Mouse (Mus musculus) kidney, postnatal 10 days (tissue): ENCODE results near the gene Kat5.

Experiments
- DNase-seq: peaks from one replicate; pipeline ENCODE4 v3.0.0; 2021; ENCODE audit warnings: mixed read lengths

The Kat5 gene

DNA sequence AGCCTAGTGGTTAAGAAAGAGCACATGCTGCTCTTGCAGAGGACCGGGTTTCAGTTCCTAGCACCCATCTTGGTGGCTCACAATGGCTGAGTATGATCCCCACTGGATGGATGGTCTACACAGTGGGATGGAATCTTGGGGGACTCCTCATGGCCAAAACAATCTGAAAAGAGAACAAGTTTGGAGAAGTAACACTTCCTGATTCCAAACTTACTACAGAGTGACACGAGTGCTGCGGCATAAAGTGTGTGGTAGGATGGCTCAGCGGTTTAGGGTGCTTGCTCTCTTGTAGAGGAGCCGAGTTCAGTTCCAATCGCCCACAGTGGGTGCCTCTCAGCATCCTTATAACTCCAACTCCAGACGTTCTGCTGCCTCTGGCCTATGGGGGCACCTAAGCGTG lies 15.3 kb upstream of the Kat5 start:
- DNase-seq, result no peak

DNA sequence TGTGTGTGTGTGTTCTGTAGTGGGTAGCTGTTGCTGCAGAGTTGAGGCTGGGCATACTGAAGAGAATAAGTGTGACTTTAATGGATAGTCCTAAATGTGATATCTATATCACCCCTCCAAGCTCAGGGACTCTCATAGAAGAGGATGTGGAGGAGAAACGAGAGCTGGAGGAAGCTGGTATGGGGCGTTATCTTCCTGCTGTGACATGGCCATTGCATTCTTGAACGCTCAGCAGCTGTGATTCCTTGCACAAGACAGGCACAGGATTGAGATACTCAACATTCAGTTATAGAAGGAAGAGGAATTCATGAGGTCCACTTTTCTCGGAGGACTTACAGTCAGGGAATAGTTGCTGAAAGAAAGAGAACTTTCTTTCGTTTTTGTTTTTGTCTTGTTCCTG lies 11.8 kb upstream of the Kat5 start:
- no peak for DNase-seq

DNA sequence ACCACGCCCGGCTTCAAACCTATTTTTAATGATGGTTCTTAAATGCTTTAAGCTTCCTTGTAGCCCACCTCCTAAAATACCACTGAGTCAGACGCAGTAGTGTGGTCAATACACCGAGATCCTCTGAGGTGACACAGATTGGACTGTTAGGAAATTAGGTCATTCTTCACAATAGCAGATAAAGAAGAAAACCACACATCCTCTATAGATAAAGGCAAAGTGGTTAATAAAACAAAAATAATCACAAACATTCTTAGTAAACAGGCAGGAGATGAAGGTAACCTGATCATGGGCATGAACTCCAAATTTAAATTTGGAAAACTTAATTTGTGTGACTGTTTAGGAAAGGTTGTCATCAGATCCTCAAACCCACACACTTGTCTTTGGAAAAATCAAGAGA lies 10.0 kb upstream of the Kat5 start:
- no peak for DNase-seq

DNA sequence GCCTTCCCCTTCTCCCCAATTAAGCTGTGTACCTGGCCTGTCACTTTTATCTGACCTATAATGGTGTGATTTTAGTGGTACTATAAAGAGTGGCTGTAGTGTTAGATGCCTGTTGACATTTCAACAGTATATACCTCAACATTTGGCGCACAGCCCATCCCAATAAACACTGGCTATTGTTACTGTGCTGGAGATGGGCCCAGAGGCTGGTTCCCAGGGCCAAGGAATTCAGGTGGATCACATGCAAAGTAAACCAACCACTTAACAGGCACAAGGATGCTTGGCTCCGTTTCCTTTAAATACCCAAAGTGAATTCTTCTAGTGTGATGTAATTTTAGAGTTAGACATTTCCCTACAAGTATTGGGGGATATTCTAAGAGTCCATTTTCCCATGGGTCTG lies 4.9 kb upstream of the Kat5 start:
- no peak for DNase-seq

DNA sequence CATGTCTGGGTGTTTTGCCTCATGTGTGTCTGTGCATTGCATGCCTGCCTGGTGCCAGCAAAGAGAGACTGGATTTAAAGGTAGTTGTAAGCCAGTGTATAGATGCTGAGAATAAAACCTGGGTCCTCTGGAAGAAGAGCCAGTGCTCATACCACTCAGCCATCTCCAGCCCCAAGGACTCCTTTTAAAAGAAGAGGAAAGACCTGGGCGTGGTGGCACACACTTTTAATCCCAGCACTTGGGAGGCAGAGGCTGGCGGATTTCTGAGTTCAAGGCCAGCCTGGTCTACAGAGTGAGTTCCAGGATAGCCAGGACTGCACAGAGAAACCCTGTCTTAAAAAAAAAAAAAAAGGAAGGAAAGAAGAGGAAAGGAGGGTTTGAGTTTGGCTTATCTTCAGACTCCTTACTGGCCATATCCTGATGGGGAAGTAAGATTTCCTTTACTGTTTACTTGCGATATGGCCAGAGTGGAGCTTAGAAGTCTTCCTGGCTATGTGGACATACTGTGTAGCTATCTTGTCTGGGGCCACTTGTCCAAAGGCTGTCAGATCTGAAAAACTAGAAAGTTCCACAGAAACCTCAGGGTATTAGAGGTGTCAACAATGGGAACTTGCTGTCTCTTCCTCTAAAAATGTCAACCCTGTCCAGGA lies 2.9 kb upstream of the Kat5 start:
- DNase-seq, result no peak

DNA sequence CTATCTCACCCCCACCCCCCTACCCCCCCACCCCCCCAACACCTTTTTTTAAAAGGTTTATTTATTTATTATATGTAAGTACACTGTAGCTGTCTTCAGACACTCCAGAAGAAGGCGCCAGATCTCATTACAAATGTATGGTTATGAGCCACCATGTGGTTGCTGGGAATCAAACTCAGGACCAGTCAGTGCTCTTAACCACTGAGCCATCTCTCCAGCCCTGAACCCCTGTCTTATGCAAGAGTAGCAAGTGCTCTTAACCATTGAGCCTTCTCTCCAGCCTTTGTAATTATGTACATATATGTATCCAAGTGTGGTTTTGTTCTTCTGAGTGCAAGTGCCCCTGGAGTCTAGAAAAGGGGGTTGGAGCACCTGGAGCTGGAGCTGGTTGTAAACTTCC lies 1.9 kb upstream of the Kat5 start:
- DNase-seq, result no peak

DNA sequence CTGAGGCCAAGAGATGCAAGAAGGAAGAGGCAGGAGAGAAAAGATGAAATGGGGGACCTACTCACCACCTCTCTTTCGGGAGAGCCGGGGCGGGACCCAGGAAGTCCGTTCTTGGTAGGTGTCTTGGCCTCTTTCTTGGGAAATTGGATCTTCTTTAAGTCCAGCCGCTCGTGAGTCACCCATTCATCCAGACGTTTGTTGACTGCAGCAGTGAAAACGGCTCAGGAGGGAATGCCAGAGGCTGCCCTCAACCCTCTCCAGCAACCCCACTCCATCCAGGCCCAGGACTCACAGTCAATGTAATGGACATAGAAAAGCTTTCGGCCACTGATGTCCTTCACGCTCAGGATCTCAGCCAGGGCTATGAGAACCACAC lies 878 bp downstream of the Kat5 start:
- no peak for DNase-seq

DNA sequence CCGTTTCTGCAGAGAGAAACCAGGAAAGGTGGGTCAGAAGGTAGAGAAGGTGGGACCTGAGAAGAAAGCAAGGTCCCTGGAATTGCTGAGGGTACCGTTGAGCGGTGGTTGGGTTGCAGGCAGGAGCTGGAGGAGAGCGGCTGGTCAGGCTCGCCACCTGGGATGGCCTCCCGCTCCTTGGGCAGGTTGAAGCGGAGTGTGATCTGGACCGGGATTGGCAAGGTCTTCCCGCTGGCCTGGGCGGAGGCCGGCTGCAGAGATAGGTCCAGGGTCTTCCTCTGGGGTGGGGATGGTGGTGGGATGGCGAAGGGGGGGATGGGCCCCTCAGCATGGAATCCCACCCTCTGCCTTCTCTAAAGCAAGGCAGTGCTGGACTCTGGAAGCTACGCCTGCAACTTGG lies 1.3 kb downstream of the Kat5 start:
- peak; percentile 32 for DNase-seq

DNA sequence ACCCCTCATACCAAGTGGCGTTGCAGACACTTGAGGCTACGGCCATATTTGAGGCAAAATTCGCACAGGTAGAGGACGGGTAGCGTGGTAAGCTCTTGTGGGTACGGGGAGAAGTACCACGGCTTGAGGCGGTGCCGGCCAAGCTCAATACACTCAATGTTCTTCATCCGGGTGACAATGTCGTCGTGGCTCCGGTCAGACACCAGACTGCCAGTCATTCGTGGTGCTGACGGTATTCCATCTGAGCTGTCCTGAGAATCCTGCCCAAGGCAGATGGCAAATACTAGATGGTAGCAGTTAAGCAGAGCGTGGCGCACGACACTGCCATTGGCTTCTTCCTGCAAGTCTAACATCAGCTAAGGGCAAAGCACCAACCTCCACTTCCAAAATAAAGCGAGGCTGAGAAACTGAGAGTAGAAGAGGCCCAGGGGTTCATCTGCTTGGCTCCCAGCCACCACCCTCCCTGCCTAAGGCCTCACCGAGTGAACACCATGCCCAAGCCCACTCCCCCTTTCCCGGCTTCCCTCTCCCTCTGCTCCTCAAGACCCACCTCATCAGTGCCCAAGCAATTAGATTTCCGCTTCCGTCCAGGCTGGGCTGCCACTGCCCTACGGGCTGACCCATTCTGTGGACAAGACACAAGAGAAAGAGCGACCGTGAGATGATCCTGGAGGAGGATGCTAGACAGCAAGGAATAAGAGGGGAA lies 2.2 kb downstream of the Kat5 start:
- no peak for DNase-seq

DNA sequence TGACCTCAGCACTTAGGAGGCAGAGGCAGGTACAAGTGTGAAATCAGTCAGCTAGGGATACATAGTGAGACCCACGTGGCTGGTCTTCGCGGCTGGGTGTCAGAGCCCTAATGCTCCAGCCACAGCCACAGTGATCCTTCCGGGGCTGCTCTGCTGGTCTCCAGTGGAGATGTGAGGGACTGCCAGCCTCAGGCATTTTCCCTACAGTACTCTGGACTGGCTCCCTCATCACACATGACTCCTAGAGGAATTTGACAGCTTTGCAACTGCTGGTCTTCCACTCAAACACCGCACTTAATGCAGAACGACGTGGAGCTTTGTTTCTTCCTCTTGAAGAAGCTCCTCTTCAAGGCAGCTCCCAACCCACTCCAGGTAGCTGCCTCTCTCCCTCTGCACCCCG lies 3.8 kb downstream of the Kat5 start:
- DNase-seq, result no peak

DNA sequence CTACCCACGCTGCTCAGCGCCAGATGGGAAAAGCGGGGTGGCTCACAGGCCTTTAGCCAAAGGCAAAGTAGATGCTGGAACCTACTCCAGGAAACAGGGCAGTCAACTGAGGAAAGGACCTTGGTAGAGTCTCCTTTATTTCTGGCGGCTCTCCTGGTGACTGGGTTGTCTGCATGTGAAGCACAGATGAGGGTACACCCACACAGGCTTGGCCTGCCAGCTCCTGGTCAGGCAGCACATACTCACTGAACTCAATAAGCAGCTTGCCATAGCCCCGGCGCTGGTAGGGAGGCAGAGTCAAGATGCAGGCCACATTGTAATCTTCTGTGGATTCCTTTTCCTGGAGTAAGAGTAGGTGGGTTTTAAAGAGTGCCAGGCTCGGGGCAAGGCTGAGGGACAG lies 4.9 kb downstream of the Kat5 start:
- no peak for DNase-seq

DNA sequence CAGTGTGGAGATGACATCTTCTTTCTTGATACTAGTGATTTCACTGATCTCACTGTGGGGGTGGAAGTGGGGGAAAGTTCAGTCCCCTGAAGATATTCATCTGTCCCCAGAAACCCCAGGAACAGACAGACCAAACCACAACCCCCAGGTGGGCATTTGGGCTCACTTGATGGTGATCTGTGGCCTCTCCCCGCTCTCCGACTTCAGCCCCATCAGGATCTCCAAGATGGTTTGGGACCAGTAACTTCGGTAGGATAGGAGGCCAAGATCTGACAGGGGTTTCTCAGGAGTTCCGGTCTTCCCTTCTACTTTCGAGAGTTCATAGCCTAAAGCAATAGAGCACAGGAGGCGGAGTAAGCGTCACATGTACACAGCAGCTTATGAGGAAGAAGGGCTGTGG lies 6.4 kb downstream of the Kat5 start:
- no peak for DNase-seq

DNA sequence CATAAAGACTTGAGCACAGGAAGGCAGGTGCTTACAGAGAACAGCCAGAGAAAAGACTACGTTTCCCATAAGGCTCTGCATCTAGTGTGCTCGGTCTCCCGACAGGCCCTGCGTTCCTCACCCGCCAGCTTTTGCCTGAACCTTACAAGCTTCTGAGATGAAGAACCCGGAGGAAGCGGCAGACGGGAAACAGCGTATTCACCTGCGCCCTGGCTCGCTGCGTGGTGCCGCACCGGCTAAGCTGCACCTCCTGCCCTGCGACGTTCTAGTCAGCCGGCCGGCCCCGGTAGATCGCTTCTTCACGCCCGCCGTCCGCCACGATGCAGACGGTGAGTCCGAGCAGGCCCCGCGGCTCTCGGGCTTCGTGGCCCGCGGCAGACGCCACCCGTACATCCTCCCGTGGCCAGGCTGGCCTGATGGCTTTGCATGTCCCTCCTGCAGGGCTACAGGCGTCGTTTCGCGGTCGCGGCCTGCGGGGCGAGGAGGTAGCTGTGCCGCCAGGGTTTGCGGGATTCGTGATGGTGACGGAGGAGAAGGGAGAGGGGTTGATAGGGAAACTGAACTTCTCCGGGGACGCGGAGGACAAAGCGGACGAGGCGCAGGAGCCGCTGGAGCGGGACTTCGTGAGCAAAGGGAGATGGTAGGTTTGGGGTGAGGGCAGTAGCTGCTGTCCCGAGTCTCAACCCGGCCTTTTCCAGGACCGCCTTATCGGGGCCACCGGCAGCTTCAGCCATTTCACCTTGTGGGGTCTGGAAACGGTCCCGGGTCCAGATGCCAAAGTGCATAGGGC lies 8.1 kb downstream of the Kat5 start, which contains the start of gene Rnaseh2c:
Rnaseh2c (plus strand) TSS at position 122 of the 790 bp plus-strand sequence.
- peak; percentile 81 for DNase-seq

DNA sequence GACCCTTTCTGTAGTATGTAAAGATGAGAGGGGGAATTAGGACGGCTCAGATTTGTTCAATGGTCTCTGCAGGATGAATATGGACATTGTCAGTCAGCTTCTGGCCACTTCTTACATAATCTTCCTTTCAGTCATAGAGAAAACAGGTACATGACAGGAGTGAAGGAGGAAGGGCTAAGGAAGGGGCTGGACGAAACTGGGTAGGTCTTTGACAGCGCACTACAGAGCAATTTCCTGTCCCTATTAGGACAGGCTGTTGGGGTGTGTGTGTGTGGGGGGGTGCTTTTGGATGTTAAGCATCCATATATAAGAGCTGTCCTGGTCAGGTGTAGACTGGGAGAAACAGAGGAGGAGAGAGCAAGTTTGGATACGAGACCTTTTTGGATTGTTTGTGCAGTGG lies 10.8 kb downstream of the Kat5 start:
- no peak for DNase-seq

DNA sequence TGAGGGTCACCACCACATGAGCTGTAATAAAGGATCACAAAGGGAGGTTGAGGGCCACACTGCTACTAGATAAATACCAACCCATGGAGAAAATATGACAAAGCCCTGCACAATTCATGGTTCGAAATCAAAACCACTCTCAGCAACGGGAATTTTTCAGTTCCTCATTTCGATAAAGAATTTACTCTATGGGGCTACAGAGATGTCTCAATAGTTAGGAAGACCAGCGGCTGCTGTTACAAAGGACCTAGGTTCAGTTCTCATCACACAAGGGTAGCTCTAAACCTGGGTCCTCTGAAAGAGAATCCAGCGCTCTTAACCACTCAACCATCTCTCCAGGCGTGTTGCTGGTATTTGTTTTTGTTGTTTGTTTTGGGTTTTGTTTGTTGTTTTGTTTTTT lies 18.1 kb downstream of the Kat5 start:
- no peak for DNase-seq

DNA sequence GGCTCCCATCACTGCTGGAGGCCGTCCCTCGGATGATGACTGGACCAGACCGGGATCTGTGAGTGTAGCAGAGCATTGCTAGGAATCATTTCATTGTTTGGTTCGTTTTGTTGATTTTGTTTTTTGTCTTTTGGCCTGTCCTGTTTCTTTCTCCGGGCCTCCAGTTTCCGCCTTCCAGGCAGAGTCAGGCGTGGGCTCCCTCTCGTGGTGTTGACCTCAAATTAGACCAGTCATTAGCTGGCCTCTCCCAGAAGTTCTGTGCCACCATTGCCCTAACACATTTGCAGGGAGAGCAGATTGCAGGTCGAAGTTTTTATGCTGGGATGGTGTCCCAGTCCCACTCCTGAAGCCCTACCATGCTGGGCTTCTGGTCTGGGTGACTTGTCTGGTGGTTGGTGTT lies 20.9 kb downstream of the Kat5 start:
- DNase-seq, result peak; percentile 49

DNA sequence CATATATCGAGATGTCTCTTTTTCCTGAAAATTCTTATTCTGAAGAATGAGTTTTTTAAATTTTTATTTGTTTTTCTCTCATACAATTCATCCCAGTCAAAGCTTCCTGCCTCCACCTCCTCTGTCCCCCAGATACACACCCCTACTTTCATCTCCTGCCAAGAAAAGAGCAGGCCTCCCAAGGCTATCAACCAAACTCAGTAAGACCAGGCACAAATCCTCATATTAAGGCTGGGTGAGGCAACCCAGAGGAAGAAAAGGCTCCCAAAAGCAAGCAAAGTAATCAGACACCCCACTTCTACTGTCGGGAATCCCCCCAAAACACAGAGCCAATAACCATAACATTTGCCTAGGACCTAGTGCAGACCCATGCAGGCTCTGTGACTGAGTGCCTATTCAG lies 28.0 kb downstream of the Kat5 start:
- no peak for DNase-seq

DNA sequence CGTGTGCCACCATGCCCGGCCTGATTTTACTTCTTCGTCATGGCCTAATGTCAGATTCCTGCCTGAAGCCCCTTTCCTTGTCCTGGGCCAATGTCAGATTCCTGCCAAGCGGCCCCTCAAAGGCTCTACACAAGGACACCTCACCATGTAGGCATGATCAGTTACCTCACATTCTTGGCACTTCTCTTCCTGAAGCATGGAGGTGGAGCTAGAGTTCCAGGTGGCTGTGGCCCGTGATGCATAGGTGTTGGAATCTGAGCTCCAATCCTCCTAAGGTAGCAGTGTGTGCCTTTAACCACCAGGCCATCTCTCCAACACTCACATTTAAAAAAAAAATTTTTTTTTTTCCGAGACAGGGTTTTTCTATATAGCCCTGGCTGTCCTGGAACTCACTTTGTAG lies 29.3 kb downstream of the Kat5 start:
- no peak for DNase-seq

DNA sequence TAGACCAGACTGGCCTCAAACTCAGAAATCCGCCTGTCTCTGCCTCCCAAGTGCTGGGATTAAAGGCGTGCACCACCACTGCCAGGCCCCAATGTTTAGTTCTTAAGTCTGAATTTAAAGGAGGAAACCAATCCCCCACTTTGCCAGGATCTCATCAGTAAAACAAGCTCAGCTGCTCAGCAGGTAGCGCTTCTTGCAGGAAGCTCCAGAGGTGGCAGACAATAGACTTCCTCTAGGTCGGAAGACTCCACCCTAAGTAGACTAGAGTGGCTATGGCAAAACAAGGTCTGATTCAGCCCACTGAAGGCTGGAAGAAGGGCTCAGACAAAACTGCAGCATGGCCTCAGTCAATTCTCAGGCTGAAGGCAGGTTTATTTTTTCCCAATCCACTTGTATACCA lies 30.1 kb downstream of the Kat5 start:
- no peak for DNase-seq

DNA sequence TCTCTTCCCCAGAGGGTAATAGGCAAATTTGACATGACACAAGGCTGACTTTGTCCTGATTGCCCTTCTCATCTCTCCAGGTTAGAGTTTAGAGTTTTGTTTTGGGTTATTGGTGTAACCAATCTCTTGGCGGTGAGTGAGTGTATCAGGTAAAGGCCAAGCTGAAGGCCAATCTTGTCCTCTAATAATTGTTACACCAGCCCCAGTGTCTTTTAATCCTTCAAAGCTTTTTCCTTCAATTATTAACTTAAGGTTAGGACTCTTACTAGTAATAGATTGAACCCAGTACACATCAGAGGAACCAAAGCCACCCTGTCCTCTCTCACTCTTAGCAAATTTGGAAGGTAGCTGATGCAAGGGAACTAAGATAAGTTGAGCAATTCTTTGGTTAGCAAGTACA lies 34.7 kb downstream of the Kat5 start:
- no peak for DNase-seq

DNA sequence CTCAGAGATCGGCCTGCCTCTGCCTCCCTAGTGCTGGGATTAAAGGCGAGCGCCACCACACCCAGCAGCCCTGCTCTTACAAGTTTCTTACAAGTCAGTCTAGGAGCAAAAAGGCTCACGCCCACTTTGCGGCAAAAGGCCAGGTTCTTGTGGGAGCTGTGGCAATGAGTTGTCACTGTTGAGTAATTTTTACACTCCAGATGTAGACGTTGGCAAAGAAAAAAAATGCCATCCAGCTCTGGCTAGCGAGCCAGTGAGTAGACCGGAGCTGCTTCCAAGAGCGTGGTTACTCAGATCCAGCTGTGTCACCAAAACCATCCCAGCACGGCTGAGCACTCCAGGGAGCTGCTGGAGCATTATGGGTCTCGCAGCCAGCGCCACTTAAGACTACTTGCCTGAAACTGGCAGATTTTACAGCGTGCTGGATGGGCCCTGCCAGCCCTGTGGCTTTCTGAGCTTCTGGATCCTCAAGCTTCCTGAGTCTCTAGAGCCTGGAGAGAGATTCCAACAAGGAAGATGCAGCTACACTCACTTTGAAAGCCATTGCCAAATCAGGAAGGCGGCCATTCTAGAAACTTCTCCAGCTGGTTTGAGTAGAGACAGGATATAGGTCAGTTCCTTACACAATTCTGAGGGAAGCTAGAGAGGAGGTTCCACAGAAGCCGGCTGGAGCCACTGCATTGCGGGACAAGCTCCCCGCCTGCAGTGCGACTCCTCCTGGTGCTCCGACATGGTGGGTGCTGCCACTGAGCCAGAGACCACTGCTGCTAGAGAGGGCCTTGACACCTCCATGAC lies 37.5 kb downstream of the Kat5 start:
- DNase-seq, result peak; percentile 36

DNA sequence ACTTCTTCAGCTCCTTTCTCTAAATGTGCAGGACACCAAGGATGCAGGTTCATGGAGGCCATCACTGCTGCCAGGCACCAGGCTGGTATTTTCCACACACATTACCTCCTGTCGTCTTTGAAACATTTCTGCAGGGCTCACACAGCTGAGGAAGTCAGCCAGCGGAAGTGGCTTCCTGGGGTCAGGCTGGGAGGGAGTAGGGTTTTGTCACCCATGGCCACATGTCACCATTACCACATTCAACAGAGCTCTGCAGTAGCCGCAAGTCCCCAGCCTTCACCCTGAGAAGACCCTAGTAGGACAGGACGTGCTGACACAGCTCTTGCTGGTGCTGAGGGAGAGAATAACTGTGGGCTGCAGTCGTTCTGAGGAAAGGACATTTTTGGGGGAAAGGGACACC lies 38.2 kb downstream of the Kat5 start:
- peak; percentile 19 for DNase-seq
